Mouse (Mus musculus) left cerebral cortex, postnatal 14 days (tissue): ENCODE data around the gene Gm43720. TPM values are rescaled to one million over a fixed set of nuclear protein-coding genes. Genes with fewer than 3 reads are reported as not detected.
"Not testable (repeated sequence)": the region's sequence is repeated elsewhere in the genome, so short reads cannot be mapped to it uniquely, and the experiment has no call there.

ENCODE experiments used
- DNase-seq, 2 experiments: peaks; one replicate each; pipeline ENCODE4 v3.0.0; 2021 to 2022; ENCODE audit warnings: low spot score in 2 of 2, mixed read lengths in 1 of 2
- intact Hi-C: fragments of 180-260 bp; cut with DNase I; formaldehyde crosslinking; loops from one replicate; pipeline ENCODE4 v1.15.1; 2025
- total RNA-seq, 2 experiments: library from RNA; stranded (reverse); gene quantifications; 2 replicates each; pipeline ENCODE4 v1.2.3; 2021

Gm43720 gene
- total RNA-seq, 2 experiments from 2014 or later, result not detected

DNA sequence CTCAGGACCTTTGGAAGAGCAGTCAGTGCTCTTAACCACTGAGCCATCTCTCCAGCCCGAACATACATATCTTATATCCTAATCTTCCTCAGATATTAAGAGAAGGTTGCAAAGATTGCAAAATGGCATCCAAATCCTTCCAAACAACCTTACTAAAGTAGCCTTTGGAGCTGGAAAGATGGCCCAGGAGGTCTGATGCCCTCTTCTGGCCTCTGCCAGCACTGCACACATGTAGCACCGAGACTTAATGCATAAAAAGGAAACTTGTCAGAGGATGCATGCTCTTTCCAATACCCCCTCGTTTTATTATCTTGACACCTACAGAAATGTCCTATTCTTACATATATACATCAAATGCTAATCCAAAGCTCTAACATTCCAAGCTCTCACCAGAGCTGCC is 51.7 kb downstream of the Gm43720 start:
- intact Hi-C loops, result no loop called here
- peak; percentile 12 to 41 for DNase-seq

DNA sequence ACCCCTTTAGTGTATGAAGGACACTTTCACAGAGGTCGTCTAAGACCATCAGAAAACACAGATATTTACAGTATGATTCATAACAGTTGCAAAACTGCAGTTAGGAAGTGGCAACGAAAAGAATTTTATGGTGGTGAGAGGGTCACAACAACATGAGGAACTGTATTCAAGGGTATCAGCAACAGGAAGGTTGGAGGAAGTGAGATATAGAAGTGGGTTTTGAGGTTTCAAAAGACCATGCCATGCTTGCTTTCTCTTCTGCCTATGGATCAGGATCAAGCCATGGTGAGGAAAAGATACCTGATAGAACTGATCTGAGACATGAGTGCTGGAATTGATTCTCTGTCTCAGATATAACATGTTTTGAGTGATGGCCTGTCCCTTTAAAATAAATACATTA is 52.4 kb downstream of the Gm43720 start:
- intact Hi-C loops, result no loop called here
- no peak for DNase-seq

DNA sequence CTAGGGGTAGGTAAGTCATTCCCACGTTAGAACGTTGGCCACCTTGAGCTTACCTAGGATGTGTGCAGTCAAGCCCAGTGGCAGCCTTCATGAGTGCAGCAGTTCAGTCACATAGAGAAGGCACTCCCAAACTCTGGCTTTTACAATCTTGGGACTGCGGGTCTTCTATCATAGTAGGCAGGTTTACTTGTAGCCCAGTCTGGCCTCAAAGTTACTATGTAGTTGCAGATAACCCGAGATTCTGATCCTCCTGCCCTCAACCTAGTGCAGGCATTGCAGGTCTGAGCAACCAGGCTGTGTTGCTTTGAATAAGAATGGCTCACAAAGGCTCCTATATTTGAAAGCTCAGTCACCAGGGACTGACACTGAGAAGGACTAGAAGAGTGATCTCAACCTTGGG is 53.3 kb downstream of the Gm43720 start:
- intact Hi-C loops, result no loop called here
- no peak for DNase-seq

DNA sequence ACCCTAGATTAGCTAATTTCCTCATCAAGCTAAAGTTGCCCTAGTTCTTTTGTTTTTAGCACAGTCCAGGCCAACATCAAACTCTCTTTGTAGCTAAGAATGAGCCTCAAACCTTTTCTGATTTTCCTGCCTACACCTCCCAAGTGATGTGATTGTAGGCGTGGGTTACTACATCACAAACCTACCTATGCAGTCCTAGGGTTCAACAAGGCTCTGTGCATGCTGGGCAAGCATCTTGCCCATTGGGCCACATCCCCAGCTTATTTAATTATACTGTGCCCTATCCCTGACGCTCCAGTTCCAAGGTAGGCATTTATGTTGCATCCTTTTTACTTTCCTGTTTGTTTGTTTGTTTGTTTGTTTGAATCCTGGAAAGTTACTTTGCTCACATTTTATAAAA is 54.1 kb downstream of the Gm43720 start, which contains the start of gene Nxpe5:
Gene Nxpe5, plus strand, starts transcription at position 199 of the 400 bp plus-strand sequence.
- intact Hi-C loops, result no loop called here
- no peak for DNase-seq

DNA sequence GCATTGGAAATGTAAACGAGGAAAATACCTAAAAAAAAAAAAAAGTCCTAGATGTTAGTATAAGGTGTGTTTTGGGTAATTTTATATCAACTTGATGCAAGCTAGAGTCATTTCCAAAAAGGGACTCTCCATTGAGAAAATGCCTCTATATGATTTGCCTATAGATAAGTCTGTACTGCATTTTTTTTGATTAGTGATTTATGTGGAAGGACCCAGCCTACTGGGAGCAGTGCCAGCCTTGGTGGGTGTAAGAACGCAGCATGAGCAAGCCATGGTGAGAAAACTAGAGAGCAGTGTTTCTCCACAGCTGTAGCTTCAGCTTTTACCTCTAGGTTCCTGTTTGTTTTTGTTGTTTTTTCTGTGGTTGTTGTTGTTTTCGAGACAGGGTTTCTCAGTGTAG is 56.5 kb downstream of the Gm43720 start:
- intact Hi-C loops, result no loop called here

DNA sequence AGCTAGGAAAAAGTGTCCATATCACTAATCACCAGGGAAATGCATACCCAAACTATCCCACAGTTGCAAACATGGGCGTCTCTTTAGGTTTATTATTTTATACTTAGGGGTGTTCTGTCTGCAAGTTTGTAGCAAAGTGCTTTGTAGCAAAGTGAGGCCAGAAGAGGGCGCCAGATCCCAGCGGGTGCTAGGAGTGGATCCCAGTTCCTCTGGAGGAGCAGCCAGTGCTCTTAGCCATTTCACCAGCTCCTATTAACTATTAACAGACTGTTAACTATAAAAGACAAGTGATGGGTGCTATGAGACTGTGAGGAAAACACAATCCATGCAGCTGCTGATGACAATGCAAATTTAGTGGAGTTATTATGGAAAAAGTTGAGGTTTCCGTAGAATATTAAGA is 57.6 kb downstream of the Gm43720 start:
- intact Hi-C loops, result no loop called here

More for the DNA sequence above, 56.5 kb downstream of the Gm43720 start:
- DNase-seq, result peak; percentile 19

DNA sequence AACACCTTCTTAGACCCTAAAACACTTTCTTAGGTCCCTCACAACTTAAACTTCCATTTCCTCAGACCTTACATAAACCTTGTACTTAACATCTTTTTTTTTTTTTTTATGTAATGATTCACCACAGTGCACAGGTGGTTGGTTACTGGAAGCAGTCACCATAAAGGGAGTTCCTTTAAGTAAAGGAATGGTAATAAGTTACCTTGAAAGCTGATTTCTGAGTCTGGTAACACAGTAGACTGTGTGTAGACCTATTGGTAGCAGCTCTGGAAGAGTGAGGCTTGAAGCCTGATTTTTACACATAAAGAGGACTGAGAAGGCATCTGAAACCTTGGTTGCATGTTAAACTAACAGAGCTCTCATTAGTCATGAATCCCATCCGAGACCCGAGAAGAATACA is 59.9 kb downstream of the Gm43720 start:
- intact Hi-C loops, result no loop called here
- DNase-seq, result no peak

More for the DNA sequence above, 57.6 kb downstream of the Gm43720 start:
- peak; percentile 80 to 86 for DNase-seq

DNA sequence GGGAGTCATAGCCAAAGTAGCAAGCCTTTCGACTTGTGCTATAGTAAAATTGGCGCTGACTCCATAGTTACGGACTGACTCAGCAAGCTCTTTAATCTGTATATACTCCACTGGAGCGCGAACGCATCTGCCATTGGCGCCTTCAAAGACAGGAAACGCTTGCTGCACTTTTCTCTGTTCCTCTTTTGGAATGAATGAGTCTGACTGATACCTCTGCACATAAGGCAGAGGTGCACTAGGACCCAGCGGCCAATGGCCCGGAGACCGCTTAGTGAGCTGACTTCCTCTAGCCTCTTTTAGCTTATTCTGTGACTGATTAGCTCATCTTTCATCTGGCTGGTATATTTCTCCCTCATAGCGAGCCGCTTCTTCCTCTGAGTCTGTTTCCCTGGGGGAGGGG is 63.1 kb downstream of the Gm43720 start:
- DNase-seq, intact Hi-C loops: not testable (repeated sequence)

Other genes with a start within 250 kb of the Gm43720 start
- gene Smok3c, start 226.8 kb downstream of the Gm43720 start, total RNA-seq, result not detected
- 10 to 100 TPM; 39.2 to 40.4 TPM for gene Zkscan1, start 194.9 kb downstream of the Gm43720 start, total RNA-seq
- 10 to 100 TPM; 16.1 to 16.4 TPM for gene Zscan21, start 163.1 kb downstream of the Gm43720 start, total RNA-seq
- gene Zfp113, start 124.2 kb downstream of the Gm43720 start, total RNA-seq, result 1 to 10 TPM; 8.9 to 9.2 TPM
- 100 to 1,000 TPM; 137 to 142 TPM for gene Cops6, start 118.9 kb downstream of the Gm43720 start, total RNA-seq
- gene Ap4m1, start 108.0 kb downstream of the Gm43720 start, total RNA-seq, result 10 to 100 TPM; 21.6 to 24.8 TPM
- 10 to 100 TPM; 11.8 to 14.2 TPM for gene Mcm7, start 107.5 kb downstream of the Gm43720 start, total RNA-seq
- 10 to 100 TPM; 33.0 to 35.8 TPM for gene Taf6, start 92.5 kb downstream of the Gm43720 start, total RNA-seq
- 10 to 100 TPM; 17.2 to 18.0 TPM for gene Cnpy4, start 92.5 kb downstream of the Gm43720 start, total RNA-seq
- gene Mblac1, start 85.6 kb downstream of the Gm43720 start, total RNA-seq, result 10 to 100 TPM; 10.1 to 12.8 TPM
- under 1 TPM in 1 of 2 experiments, not detected in 1; 0.53 TPM for gene Nxpe5, start 54.1 kb downstream of the Gm43720 start, total RNA-seq
- 10 to 100 TPM; 64.3 to 69.0 TPM for gene Lamtor4, start 24.5 kb downstream of the Gm43720 start, total RNA-seq
- 10 to 100 TPM; 65.6 to 70.2 TPM for gene BC037034, start 15.9 kb downstream of the Gm43720 start, total RNA-seq
- gene Gal3st4, start 7.1 kb downstream of the Gm43720 start, total RNA-seq, result 1 to 10 TPM; 3.6 to 4.5 TPM
- gene Gpc2, start within 50 bp of the Gm43720 start, total RNA-seq, result 1 to 10 TPM; 1.8 to 2.7 TPM
- 1 to 10 TPM; 1.1 to 1.8 TPM for gene Stag3, start 282 bp upstream of the Gm43720 start, total RNA-seq
- gene Pvrig, start 62.0 kb upstream of the Gm43720 start, total RNA-seq, result not detected
- gene Zfp157, start 161.5 kb upstream of the Gm43720 start, total RNA-seq, result 10 to 100 TPM; 19.2 to 21.0 TPM